Mouse (Mus musculus) kidney, adult 11 months (tissue): ENCODE measurements around the gene Spata32.

ENCODE experiments used
- DNase-seq: peaks from one replicate; pipeline ENCODE4 v3.0.0; 2022

Gene Spata32

GRCm38 (mm10) chr11:103201664-103202063 is 16.6 kb downstream of the Spata32 start:
- peak; percentile 52 for DNase-seq

GRCm38 (mm10) chr11:103198911-103199803 is 19.1 kb downstream of the Spata32 start:
- DNase-seq: no peak

- DNase-seq: no peak
Observed at GRCm38 (mm10) chr11:103198339-103198738, 19.9 kb downstream of the Spata32 start.

GRCm38 (mm10) chr11:103197340-103197739 is 20.9 kb downstream of the Spata32 start:
- no peak for DNase-seq

- DNase-seq: no peak
Observed at GRCm38 (mm10) chr11:103195656-103196055, 22.6 kb downstream of the Spata32 start.

- no peak for DNase-seq
Observed at GRCm38 (mm10) chr11:103195236-103195635, 23.0 kb downstream of the Spata32 start.

- DNase-seq: no peak
Observed at GRCm38 (mm10) chr11:103193825-103194168, 24.4 kb downstream of the Spata32 start.

GRCm38 (mm10) chr11:103192956-103193824 is 25.0 kb downstream of the Spata32 start:
- no peak for DNase-seq

- DNase-seq: no peak
Observed at GRCm38 (mm10) chr11:103192230-103192955, 25.8 kb downstream of the Spata32 start.

- no peak for DNase-seq
Observed at GRCm38 (mm10) chr11:103184891-103185290, 33.3 kb downstream of the Spata32 start.

GRCm38 (mm10) chr11:103181911-103182310 is 36.3 kb downstream of the Spata32 start:
- peak; percentile 96 for DNase-seq

GRCm38 (mm10) chr11:103181349-103181748 is 36.9 kb downstream of the Spata32 start:
- no peak for DNase-seq

- DNase-seq: peak; percentile 85
Observed at GRCm38 (mm10) chr11:103180426-103180825, 37.8 kb downstream of the Spata32 start.

- DNase-seq: no peak
Observed at GRCm38 (mm10) chr11:103178748-103179147, 39.5 kb downstream of the Spata32 start.

GRCm38 (mm10) chr11:103177815-103178485 is 40.3 kb downstream of the Spata32 start:
- no peak for DNase-seq

- no peak for DNase-seq
Observed at GRCm38 (mm10) chr11:103177216-103177615, 41.0 kb downstream of the Spata32 start.

- DNase-seq: no peak
Observed at GRCm38 (mm10) chr11:103176510-103176909, 41.7 kb downstream of the Spata32 start.

GRCm38 (mm10) chr11:103175688-103176442 is 42.4 kb downstream of the Spata32 start:
- DNase-seq: no peak

- DNase-seq: peak; percentile 52
Observed at GRCm38 (mm10) chr11:103174891-103175391, 43.3 kb downstream of the Spata32 start.

- peak; percentile 77 for DNase-seq
Observed at GRCm38 (mm10) chr11:103174411-103174832, 43.8 kb downstream of the Spata32 start.

GRCm38 (mm10) chr11:103173771-103174344 is 44.4 kb downstream of the Spata32 start:
- DNase-seq: peak; percentile 60
